Mouse (Mus musculus) cerebellum, adult 11 months (tissue): ENCODE results near the gene Pld6.

Experiments used
- DNase-seq: peaks from one replicate; pipeline ENCODE4 v3.0.0; 2022

Gene Pld6

DNA sequence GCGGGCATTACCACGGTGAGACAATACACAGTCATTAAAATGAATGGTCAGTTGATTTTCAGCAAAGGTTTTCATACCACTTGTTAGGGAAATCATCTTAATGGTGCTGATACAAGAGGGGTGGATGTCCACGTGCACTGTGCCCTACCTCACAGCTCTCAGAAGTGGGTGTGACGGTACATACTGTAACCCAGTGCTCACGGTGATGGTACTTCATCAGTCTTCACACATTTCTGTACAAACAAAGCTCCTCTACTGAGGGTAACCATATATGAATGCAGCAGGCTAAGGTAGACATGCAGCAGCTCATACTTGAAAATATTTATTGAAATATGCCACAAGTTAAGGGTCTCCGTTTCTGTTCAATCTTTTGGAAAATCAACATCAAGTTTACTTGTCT is 3.9 kb downstream of the Pld6 start:
- DNase-seq = no peak

DNA sequence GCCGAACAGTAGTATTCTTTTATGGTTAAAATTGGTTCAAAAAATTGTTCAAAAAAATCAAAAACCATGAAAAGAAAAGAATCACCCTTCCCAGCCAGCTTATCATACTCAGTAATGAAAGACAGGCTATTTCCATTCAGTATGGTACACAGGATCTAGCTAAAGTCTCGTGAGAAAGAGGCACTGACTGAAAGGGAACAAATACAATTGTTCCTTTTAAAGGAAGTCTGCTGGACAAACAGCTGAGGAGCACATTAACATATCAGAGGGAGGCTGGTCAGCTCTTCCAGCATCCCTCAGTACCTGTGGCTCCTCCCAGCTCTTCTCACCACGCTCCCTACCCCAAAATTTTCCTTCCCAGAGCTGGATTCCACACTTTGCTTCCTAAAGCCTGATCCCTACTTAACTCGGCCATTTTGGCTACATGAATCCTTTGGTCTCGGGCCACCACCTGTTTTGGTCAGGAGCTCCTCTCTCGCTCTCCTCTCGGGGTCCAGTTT is 5.3 kb downstream of the Pld6 start:
- no peak for DNase-seq

DNA sequence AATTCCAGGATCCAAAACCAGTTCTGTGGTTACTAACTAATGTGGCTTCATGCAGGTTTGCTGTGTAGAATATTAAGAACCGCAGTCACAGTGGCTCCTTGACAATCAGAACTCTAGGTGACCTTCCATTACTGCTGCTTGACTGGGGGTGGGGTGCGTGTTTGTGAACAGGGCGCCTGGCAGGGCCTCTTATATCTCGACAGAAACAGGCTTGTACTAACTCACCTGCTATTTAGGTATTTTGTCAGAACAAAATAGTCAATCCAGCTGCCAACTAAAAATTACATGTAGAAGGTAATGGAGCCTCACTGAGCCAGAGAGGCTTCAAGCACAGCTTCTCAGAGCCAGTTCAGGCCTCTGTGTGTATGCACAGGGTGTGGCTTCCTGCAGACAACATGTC is 7.2 kb downstream of the Pld6 start:
- no peak for DNase-seq

DNA sequence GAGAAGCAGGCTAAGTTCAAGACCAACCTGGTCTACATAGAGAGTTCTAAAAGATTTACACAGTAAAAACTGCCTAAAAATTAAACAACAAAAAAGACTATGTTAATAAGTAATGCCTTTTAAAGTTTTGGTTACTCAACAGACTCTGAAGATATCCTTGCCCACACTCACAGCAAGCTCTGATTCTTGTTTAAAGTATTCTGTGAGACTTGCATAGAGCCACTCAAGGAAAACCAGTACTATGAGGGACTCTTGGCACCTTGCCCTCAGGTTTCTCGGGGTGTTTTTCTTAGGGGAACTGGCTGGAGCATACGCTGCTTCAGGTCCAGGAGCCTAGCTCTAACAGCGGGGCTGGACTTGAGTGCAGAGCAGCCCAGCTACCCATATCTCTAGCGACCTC is 8.0 kb downstream of the Pld6 start:
- no peak for DNase-seq

DNA sequence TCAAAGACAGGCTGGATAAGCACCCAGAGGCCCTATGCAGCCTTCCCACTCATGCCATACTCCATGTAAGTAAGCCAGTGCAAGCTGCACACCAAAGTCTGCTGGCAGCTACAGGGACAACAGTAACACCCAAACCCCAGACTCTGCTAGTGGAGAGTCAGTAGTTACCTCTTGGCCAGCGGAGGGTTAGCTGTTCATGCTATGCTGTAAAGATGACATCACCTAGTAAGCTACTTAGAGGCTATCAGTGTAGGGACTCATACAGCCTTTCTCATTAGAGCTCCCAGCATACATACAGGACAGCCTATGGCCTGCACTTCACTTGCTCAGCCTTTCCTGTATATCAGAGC is 8.6 kb downstream of the Pld6 start:
- no peak for DNase-seq

DNA sequence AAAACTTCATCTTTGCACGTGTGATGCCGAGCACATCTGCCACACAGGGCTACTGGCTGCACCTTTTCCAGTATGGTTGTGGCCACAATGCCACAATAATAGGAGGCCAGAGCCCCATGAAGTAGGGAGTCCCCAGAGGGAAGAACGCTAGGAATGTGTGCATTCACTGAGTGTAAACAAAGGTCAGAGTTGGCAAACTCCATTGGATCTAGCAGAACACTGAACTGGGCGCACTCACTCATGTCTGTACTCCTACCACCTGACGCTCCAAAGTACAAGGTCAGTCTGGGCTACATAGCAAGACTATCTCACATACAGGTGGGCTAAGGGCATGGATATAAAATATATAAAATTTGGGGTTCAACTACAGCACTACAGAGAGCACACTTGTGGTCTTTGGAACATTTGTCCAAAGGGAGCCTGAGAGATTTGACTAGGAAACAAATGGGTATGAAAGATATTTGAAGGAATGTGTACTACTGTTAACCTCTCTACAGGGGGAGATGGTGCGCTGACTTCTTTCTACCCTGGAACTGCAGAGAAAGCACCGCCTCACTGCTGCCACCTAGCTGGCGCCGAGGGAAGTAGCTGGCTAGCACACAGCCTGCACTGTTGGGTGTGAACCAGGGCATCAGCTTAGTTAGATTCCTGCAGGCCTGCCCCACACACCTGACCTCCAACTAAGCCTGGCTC is 9.1 kb downstream of the Pld6 start:
- DNase-seq = peak; percentile 66

DNA sequence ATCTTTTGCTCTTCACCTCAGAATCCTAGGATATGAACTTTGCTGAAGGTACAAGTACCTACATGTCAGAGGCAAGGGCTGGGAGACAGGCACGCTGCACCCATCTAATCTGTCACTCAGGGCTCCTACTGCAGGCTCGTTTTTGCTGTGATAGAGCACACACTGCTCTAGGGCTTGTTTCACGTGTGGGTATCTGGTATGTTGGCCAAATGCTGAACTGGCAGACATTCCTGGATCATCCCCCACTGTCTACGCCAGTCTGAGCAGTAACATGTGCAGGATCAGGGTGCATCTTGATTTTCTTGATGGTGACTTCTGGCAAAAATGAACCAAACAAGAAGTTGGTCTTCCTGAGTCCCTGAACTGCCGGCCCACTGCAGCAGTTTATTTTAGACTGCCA is 10.2 kb downstream of the Pld6 start:
- no peak for DNase-seq

DNA sequence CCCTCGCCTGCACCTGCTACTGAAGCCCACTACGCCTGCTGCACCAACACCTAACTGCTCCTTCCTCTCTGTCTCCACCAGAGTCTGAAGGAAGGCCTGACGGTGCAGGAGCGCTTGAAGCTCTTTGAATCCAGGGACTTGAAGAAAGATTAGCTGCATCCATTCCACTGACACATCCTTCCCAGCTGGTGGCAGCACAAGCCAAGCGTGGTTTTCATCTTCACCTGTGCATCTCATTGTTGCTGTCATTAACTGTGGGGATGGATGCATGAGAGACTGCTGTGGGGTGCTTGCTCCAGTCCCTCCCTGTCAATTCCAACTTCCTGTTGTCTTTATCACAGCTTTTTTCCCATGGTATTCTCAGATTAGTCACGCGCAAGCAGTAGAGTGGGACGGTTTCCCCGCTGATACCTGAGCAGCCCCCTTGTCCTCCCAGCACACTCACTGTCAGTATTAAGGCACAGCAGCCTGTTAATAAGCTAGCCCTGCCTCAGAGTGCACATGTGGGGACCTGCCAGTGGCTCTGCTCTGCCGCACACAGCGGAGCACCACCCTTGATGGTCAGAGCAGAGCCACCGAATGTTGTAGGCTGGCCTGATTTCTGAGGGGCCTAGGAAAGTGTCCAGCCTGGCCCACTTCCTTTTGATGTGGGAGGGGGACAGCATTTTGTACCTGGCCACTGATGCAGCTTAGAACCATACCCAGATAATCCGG is 11.9 kb downstream of the Pld6 start:
- no peak for DNase-seq

DNA sequence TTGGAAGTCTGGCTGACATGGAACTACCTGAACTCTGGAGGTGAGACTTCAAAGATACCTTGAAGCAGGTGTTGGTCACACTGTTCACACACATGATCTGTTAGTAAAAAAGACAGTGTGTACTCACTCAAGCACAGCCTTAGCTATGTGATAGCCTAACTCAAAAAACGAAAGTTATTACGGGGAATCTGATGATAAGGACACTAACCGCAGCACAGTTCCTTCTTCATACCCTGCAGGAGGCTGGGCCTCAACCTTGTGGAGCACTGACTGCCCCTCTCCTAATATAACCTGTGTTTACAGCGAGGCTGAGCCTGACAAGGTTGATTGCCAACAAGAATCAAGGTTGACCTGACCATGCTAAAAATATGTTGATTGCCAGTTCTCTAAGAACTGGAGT is 12.9 kb downstream of the Pld6 start:
- no peak for DNase-seq

DNA sequence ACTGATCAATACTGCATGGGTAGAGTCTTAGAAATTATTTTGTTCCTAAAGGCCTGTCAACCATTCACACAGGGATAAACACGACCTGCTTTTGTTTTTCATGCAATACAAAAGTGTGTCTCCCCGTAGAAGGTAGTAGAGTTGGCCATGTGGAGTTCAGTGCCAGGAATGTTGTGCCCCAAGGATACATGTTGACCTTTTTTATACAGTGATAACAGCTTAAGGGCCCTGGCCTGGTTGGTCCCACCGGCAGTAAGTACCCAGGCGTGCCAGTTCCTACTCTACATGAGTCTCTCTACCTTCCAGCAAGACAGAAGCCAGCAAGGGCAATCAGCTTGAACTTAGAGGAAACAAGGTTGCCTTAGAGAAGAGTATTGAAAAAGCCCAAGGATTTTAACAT is 14.5 kb downstream of the Pld6 start:
- no peak for DNase-seq

DNA sequence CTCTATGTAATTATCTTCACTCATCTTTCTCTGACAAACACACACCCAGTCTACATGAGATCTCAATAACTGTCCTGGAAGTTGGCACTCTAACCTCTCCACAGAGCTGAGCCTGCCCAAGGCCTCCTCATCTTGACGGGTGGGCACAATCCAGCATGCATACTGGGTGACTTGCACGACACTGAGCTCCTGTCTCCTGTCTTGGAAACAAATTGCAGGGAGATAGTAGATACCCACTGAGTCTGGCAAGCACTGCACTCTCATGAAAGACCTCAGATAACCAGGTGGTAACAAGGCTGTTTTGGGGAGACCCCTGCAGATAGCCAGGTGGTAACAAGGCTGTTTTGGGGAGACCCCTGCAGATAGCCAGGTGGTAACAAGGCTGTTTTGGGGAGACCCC is 15.2 kb downstream of the Pld6 start:
- peak; percentile 60 for DNase-seq

DNA sequence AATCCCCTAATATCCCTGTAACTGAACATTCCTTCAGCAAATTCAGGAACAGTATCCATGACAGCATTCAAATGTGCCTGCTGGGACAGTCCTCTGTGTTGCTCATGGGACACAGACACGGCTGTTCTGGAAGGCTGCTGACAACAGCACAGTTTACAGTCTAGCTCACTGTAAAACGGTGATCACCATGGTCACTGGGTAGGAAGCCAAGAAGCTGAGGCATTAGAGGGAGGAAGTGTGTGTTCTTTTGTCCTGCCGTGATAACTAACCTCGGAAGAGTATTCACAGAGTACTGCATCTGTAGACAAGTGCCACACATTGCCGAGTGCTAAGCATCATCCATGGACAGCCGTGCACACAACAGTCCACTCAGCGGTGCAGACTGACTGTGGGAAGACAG is 16.7 kb downstream of the Pld6 start:
- DNase-seq = no peak

DNA sequence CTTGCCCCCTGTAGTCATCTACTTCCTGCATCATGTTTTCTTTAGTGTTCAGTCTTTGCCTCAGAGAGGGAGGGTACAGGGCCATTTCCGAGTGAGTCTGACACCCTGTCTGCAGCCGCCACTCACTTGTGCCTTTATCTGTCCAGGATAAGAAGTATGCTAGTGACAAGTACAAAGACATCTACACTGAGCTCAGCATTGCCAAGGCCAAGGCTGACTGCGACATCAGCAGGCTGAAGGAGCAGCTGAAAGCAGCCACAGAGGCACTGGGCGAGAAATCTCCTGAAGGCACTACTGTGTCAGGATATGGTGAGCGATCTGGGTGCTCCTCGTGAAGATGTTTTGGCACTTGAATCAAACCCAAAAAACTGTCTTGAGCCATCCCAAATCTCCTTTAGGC is 17.7 kb downstream of the Pld6 start:
- no peak for DNase-seq

DNA sequence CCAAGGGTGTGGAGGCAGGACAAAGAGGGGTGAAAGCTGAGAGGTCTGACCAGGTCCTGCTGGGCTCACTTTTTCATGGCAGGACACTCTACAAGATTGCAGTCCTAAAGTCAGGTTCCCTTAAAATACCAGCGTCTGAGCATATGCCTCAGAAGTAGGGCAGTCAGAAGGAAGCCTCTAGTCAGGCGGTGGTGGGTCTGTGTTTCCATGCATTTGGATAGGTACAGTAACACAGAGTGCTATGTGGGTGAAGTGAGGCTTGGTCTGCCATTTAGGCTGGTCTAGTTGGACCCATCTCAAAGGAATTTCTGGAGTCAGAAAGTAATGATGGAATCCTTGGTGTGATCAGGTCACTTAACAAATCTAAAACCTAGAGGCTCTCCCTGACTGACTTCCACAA is 18.1 kb downstream of the Pld6 start:
- no peak for DNase-seq

DNA sequence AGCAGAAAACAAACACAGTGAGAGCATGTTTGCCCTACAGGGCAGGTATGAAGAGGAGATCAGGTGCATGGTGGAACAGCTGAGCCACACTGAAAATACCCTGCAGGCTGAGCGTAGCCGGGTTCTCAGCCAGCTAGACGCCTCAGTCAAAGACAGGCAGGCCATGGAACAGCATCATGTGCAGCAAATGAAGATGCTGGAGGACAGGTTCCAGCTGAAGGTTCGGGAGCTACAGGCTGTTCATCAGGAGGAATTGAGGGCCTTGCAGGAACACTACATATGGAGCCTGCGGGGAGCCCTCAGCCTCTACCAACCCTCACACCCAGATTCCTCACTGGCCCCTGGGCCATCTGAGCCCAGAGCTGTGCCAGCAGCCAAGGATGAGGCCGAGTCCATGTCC is 26.6 kb downstream of the Pld6 start:
- no peak for DNase-seq

DNA sequence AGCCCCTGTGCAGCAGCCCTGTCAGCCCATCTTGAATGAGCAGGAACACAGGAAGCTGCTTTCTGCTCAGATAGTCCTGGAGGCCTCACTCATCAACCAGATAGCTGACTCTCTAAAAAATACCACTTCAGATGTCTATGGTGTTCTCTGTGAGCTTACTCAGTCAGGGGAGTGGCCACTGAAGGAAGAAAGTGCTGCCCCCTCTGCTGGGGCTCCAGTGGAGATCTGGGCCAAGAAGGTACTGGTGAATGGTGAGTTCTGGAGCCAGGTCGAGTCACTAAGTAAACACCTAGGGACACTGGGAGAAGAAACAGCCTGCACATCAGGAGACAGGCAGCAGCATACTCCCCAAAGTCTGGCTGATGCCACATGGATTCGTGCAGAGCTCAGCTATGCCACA is 27.8 kb downstream of the Pld6 start:
- no peak for DNase-seq

DNA sequence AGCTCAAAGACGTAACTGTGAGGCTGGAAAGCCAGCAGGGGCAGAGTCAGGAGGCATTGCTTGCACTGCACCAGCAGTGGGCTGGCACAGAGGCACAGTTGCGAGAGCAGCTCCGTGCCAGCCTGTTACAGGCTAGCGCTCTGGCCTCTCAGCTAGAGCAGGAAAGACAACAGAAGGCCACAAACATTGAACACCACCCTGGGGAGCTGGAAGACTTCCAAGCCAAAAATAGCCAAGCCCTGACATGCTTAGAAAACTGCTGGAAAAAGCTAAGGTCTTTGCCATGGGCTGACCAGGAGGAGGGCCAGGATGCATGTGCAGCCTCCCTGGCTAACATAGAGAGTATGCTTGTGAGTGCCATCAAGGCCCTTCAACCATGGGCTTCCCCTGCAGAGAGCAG is 28.3 kb downstream of the Pld6 start:
- DNase-seq = peak; percentile 90

DNA sequence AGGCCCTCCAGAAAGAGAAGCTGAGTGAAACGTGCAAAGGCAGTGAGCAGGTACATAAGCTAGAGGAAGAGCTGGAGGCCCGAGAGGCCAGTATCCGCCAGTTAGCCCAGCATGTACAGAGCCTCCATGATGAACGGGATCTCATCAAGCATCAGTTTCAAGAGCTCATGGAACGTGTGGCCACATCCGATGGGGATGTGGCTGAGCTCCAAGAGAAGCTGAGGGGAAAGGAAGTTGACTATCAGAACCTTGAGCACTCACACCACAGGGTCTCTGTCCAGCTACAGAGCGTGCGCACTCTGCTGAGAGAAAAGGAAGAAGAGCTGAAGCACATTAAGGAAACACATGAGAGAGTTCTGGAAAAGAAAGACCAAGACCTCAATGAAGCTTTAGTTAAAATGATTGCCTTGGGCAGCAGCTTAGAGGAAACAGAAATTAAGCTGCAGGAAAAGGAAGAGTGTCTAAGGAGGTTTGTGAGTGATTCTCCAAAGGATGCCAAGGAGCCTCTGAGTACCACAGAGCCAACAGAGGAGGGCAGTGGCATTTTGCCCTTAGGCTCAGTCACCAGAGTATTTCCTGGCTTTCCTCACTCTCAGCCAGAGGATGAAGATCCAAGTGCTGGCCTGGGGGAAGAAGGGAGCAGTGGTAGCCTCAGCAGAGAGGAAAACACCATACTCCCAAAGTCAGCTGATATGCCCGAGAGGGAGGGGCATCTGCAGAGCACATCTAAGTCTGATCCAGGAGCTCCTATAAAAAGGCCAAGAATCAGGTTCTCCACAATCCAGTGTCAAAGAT is 29.1 kb downstream of the Pld6 start:
- DNase-seq = no peak

DNA sequence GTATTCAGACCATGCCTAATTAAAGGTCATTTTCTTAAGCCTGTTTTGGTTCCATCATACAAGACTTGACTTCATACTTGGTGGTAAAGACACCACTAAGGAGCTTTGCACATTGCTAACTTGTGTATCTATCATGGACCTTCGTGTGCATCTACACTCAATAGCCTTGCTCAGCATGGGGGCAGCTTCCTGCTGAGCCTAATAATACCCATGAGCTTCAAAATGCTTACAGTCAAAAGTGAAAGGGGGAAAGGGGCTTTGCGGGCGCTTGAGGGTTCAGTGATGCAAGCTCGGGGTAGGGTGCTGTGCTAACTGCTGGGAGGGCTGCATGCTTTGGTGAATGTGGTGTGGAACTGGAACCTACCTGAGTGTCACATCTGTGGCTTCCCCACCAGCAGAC is 31.1 kb downstream of the Pld6 start:
- DNase-seq = no peak

DNA sequence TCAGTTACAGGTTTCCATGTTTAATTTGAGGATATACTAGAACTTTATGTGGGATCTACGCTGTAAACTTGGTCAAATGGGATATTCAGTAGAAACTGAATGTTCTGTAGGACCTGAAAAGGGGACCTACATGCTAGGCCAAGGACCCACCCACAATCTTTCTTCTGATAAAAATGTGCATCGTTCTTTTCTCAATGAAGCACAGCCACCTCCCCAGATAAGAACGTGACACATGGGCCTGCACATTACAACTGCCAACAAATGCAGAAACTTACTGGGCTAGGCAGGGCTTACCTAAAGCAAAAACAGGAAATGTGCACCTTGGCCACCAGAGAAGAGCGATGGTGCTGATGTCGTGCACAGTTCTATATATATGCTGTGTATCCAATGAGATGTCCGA is 32.9 kb downstream of the Pld6 start:
- no peak for DNase-seq

DNA sequence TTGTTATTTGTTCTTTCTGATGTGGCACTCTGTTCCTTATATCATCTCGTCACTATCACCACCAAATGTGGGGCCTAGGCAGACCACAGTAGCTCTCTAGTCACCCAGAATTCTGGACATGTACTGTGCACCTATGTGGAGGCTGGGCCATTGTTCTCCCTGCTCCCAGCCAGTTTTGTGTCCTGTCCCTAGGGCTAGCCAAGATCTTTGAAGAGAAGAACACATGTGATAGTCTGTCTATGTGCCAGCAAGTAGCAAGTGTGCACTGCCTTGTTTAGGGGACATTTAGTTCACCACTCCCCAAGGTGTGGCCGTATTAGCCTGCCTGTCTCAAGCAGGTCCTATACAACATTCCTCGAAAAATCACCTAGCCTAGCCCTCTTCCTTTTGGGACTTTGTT is 38.4 kb downstream of the Pld6 start:
- DNase-seq = no peak

DNA sequence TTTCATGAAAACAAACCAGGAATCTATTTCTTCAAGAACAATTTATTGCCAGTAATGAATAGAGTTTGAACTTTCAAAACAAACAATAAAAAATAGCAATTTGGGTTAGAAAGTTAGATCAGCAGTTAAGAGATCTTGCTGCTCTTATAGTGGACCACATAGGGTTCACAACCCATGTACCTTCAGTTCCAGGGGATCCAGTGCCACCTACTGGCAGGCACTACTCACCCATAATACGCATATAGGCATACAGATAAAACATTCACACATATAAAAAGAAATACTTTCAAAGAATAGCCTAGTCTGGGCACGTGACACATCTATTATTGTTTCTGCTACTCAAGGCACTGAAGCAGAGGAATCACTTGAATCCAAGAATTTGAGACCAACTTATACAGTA is 40.8 kb downstream of the Pld6 start:
- DNase-seq = no peak

DNA sequence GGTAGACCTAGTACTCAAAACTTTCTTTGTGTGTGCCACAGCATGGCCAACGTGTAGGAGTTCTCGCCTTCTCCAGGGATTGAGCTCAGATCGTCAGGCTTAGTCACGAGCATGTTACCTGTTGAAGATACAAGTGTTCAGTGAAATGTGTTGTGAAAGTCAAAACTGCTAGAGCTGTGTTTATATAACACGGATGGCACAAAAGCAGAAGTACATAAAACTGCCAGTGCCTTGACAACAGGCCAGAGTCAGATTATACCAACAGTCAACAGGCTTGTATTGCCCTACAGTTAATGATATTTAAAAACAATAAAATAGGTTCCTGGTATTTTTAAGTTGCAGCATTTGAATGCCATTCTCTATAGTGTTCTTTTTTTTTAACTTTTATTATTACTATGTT is 41.6 kb downstream of the Pld6 start:
- no peak for DNase-seq

DNA sequence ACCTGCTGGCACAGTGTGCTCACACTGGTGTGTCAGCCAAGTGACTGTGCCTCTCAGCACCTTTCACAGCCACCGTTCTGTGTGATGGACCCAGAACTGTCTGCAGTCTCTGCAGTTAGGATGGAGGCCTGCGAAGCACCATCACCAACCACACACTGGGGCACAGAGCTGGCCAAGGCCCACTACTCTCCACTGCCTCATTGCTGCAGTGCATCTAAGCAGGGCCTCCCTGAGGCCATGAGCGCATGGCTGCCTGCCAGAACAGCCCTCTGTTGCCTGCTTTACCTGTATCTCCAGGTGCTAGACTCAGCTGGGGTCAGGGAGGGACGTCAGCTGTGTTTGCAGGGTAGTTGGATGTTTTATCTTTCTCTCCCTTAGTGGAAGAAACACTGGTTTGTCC is 43.1 kb downstream of the Pld6 start:
- DNase-seq = no peak
